Mouse (Mus musculus): Measurements from ENCODE around the gene 1700012B09Rik.

1700012B09Rik gene

DNA sequence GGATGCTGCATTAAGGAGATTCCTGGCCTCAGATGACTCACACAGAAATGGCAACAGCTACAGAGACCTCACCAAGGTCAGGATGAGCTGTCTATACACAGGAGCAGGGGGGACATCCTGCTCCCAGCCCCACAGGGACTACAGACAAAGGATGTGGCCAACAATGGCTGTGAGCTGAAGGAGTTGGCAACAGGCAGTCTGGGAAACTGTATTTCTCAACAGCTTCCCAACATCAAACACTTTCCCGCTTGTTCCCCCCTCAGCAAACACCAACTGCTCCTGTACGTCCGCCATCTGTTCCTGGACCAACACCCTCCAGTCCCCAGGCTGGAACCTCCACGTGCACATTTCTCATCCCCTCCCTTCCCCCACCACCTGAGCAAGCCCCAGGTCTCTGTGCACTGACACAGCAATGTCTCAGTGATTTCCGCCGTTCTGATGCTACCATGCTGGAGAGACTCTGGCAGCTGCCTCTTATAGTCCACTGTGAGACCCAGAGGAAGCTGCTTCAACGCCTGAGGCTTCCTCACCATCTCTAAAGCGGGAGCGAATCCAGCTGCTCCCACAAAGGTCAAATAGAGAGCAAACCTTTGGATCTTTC lies 39.8 kb downstream of the 1700012B09Rik start:
- no peak for DNase-seq (ENCODE audit: low read depth, low spot score)

GRCm38 (mm10) chr9:14728365-14728764 lies 42.5 kb downstream of the 1700012B09Rik start:
- DNase-seq (ENCODE audit: low read depth, low spot score), result no peak

DNA sequence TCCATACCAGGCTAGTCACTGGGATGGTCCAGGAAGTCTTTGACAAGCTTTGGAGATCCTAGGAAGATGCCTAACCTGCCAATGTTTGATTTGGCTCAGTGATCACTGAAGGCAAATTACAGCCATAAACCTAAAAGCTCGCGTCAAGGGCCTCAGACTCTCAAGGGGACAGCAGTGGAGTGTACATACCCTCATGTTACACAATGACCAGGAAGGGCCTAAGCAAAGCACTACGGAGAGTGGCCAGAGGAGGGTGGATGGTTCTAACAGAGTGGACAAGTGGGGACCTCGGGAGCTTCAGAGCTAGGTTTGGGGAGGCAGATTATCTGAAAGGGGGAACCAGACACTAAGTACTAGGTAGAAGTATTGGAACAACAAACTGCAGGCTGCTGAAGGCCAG lies 44.2 kb downstream of the 1700012B09Rik start:
- no peak for DNase-seq (ENCODE audit: low read depth, low spot score)

GRCm38 (mm10) chr9:14726005-14726404 lies 44.8 kb downstream of the 1700012B09Rik start:
- DNase-seq (ENCODE audit: low read depth, low spot score), result no peak

DNA sequence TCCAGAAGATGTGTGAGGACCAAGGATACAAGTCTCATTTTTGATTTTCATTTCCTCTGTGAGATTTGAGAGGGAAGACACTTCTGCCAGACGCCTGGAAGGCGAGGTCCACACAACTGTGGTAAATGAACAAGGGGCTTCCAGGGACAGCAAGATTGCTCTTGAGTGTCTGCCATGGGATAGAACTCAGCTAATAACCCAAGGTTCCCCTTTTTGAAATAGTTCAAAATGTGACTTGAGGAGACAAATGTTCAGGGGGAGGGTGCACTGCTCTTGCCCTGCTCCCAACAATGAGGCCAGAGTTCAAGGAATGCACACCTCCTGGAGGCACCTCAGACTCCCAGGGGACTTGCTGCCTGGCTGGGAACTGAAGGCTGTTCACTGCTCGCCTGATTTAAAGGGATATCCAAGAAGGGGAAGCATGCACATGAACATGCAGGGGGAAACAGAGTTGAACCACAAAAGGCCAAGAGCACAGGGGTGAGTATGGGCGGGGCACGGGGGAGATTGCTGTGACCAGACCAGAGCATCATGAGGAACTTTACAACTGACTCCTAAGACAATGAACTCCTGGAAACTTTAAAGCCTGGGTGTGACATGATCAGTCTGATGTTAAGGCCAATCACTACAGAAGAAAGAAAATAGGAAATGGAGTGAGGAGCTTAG lies 45.9 kb downstream of the 1700012B09Rik start:
- DNase-seq (ENCODE audit: low read depth, low spot score), result no peak

DNA sequence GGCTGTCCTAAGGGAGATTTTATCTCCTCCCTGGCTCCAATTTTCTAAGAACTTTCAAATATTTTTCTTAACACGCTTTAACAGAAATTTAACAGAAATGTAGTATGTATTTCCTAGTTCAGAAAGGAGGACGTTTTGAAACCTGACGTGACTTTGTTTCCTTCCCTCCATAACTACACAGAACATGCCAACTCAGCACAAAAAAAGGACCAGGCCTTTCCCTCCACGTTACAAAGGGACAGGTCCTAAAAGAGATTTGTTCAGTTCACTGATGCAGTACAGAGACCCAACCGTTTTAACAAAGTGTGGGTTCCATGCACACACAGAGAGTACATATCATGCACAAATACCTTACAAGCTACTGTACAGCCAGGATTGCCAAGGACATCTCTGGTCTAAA lies 49.2 kb downstream of the 1700012B09Rik start:
- no peak for DNase-seq (ENCODE audit: low read depth, low spot score)

GRCm38 (mm10) chr9:14720384-14720783 lies 50.4 kb downstream of the 1700012B09Rik start:
- DNase-seq (ENCODE audit: low read depth, low spot score), result no peak

GRCm38 (mm10) chr9:14718332-14718691 lies 52.5 kb downstream of the 1700012B09Rik start:
- no peak for DNase-seq (ENCODE audit: low read depth, low spot score)

DNA sequence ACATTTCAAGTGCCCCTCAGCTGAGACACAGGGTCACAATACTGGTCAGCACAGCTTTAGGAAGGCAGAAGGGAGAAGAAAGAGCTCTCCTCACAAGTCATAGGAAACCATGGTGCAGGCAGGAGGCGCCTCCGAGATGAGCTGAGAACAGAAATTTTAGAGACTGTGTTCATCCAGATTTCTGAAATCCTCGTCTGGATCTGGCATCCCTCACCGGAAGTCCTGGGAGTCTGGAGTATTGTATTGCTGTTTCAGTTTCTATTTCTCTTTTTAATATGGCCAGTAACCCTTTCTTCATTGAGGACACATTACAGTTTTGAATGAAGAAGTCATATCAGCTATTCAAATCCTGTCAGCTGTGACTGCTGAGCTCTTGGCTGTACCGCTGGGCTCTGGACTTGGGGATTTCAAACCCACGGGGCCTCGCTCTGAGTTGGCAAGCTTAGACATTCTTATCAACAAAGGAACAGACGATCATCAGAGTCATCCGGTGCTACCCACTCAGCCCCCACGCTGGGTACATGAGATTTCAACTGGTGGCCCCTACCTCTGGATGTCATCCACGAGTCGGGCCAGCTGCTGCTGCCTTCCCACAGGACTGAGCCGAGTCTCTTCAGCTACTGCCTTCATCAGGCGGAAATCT lies 53.0 kb downstream of the 1700012B09Rik start:
- no peak for DNase-seq (ENCODE audit: low read depth, low spot score)

GRCm38 (mm10) chr9:14715258-14715657 lies 55.6 kb downstream of the 1700012B09Rik start:
- no peak for DNase-seq (ENCODE audit: low read depth, low spot score)

DNA sequence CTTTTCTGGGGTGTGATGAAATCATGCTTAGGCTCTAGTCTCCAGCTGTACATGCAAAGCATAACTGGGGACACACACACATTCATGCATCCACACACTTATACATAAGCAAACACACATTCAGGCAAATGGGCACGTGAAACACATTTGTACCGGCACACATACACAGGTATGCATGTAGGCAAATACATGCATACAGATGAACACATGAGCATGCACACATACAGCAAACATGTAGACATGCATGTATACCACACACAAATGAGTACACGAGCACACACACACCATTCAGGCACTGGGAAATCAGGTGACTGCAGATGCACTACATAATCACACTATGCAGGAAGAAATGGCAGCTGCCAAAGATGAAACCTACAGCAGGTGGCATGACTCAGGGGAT lies 59.9 kb downstream of the 1700012B09Rik start:
- no peak for DNase-seq (ENCODE audit: low read depth, low spot score)

Measured in brain, embryonic 18.5 days (tissue).